In genomic region chr16:91606958-91607357, GRCm38 (mm10) we compare ENCODE assay signal across 1 mouse cellular context.
TF ChIP-seq lines count a peak whose summit lies in the region.

No protein-coding gene starts in this region.

TF ChIP-seq in CH12.LX, 34 proteins besides CTCF, POLR2A, EP300 and RAD21 (continued from another document):
- TF ChIP-seq JUND (conservative IDR thresholded peaks at IDR 0.05; ENCODE audit: low read depth, low read length) (no peak), NRF1 (IDR thresholded peaks at IDR 0.05; ENCODE audit: low read depth, low read length) (no peak), CHD1 (IDR thresholded peaks at IDR 0.05; ENCODE audit: low read depth, low read length) (no peak), ZNF384 (IDR thresholded peaks at IDR 0.05; ENCODE audit: low read depth, low read length) (no peak)
